In genomic region chr5:137131490-137131889, GRCm38 (mm10) we compare ENCODE assay signal across 9 mouse cellular contexts. TPM values are rescaled to one million over a fixed set of nuclear protein-coding genes. Genes with fewer than 3 reads are reported as not detected.
DNase-seq lines count a peak whose midpoint lies in the region; ATAC-seq and TF ChIP-seq lines count a peak whose summit lies in the region.
"Had no signal": no experiment of that assay in that cellular context is flagged by ENCODE, and none has a peak within 500 bp of the region (broad histone marks: within the 10 kb centered on the region; RNA-seq: fewer than 3 reads in every experiment).

No protein-coding gene starts in this region.

- H3K27me3 ChIP-seq in lung, embryonic 14.5 days (ENCODE audit: insufficient read depth, low read length) = no peaks in the 10 kb centered on the region

- peak; percentile 94 for ATAC-seq in common myeloid progenitor, adult 5-6 weeks (replicated peaks; ENCODE audit: low read depth, poor library complexity, severe bottlenecking)
- ATAC-seq in inflammation-experienced regulatory T-cells, adult 6 months = peak; percentile 60
- peak; percentile 52; the same call in 1 of the 2 replicates for ATAC-seq in lung, embryonic 14.5 days (ENCODE audit: insufficient read depth)

- no peak overlapping the region for H3K4me2 ChIP-seq in lung, embryonic 14.5 days
- H3K4me2 ChIP-seq: liver, embryonic 13.5 days had no signal

- TF ChIP-seq CTCF in lung, embryonic 14.5 days (IDR thresholded peaks at IDR 0.05; ENCODE audit: low read depth) = peak; percentile 91

- H3K36me3 ChIP-seq in lung, embryonic 14.5 days (ENCODE audit: insufficient read depth) = no peaks in the 10 kb centered on the region
- H3K36me3 ChIP-seq: liver, embryonic 13.5 days had no signal

- no peak overlapping the region for H3K27ac ChIP-seq in lung, embryonic 14.5 days (ENCODE audit: low read depth)
- H3K27ac ChIP-seq: liver, embryonic 13.5 days had no signal

- no peaks in the 10 kb centered on the region for H3K4me1 ChIP-seq in lung, embryonic 14.5 days (ENCODE audit: insufficient read depth)
- H3K4me1 ChIP-seq: liver, embryonic 13.5 days had no signal

- H3K4me3 ChIP-seq in lung, embryonic 14.5 days (ENCODE audit: low read depth, low read length) = no peak overlapping the region
- H3K4me3 ChIP-seq: liver, embryonic 13.5 days had no signal

- DNase-seq in gastrocnemius, adult 18-20 months (ENCODE audit: low spot score) = peak; percentile 52
- no peak for DNase-seq in gastrocnemius, postnatal 25 days
- DNase-seq in urinary bladder, postnatal 36 days (ENCODE audit: low spot score in 2 of 2) = peak; percentile 36 to 38
- DNase-seq in urinary bladder, postnatal 10 days (ENCODE audit: low spot score) = no peak
- peak; percentile 86 for DNase-seq in lung, embryonic 14.5 days
- DNase-seq in skeletal muscle tissue, adult 2 months (ENCODE audit: low read depth, low spot score) = peak; percentile 38
- DNase-seq: liver, embryonic 13.5 days had no signal

- H3K9me3 ChIP-seq in lung, embryonic 14.5 days (ENCODE audit: low read depth, low read length) = no peaks in the 10 kb centered on the region
- H3K9me3 ChIP-seq: liver, embryonic 13.5 days had no signal

- no peak overlapping the region for H3K9ac ChIP-seq in lung, embryonic 14.5 days
- H3K9ac ChIP-seq: liver, embryonic 13.5 days had no signal

- WGBS in lung, embryonic 14.5 days = under 1% methylated on average over 3 of the region's 3 CpGs

RNA-seq across cellular contexts. Expression of gene Trim56, which starts 15.5 kb away (rescaled TPM):
- 1 to 10 TPM; 7.4 to 8.0 TPM for total RNA-seq in gastrocnemius, adult 18-20 months (2021)
- 1 to 10 TPM; 7.4 TPM for total RNA-seq in gastrocnemius, postnatal 25 days (2021)
- total RNA-seq in common myeloid progenitor, adult 5-6 weeks (2017) = 27.7 and 34.3 TPM in 2 replicates
- 10 to 100 TPM; 12.2 to 16.5 (median 15.0) TPM for polyA plus RNA-seq in inflammation-experienced regulatory T-cells, adult 6 months (2017; shearing (Covaris generic))
- polyA plus RNA-seq in lung, embryonic 14.5 days (2014; fragmentation: Nextera tagmentation; extraction: Ambion mirVana) = 11.5 and 11.8 TPM in 2 replicates

RNA-seq across cellular contexts. Expression of gene Muc3, which starts 17.6 kb away (rescaled TPM):
- not detected for total RNA-seq in gastrocnemius, adult 18-20 months (2021)
- total RNA-seq in gastrocnemius, postnatal 25 days (2021) = not detected
- total RNA-seq in common myeloid progenitor, adult 5-6 weeks (2017) = not detected in 2 replicates
- not detected for polyA plus RNA-seq in inflammation-experienced regulatory T-cells, adult 6 months (2017; shearing (Covaris generic))
- polyA plus RNA-seq in lung, embryonic 14.5 days (2014; fragmentation: Nextera tagmentation; extraction: Ambion mirVana) = not detected in 2 replicates
- polyA plus RNA-seq: liver, embryonic 13.5 days had no signal

RNA-seq across cellular contexts. Expression of gene Serpine1, which starts 59.4 kb away (rescaled TPM):
- total RNA-seq in gastrocnemius, adult 18-20 months (2021) = 1 to 10 TPM; 4.9 to 5.5 TPM
- total RNA-seq in gastrocnemius, postnatal 25 days (2021) = 1 to 10 TPM; 1.3 to 4.9 TPM
- total RNA-seq in common myeloid progenitor, adult 5-6 weeks (2017) = not detected in 2 replicates
- not detected for polyA plus RNA-seq in inflammation-experienced regulatory T-cells, adult 6 months (2017; shearing (Covaris generic))
- 0.47 and 0.86 TPM in 2 replicates for polyA plus RNA-seq in lung, embryonic 14.5 days (2014; fragmentation: Nextera tagmentation; extraction: Ambion mirVana)

Comparison
In these comparisons a context has a peak if more than half of its experiments do, and no peak if none do; other contexts are left out.
1. DNase-seq: peak in gastrocnemius, adult 18-20 months (single experiment), urinary bladder, postnatal 36 days (2 of 2), lung, embryonic 14.5 days (single experiment) and skeletal muscle tissue, adult 2 months (single experiment); none in gastrocnemius, postnatal 25 days (single experiment) and urinary bladder, postnatal 10 days (single experiment).
2. Peak in every context shown above with its lines, with median percentiles within 50 percentile points of each other: ATAC-seq.